Mouse (Mus musculus) Patski (cell line): ENCODE data around the gene Cpeb4. TPM values are rescaled to one million over a fixed set of nuclear protein-coding genes. Genes with fewer than 3 reads are reported as not detected.

Source experiments
- ATAC-seq: fragments of 100-300 bp; one replicate; pipeline ENCODE4 v1.8.0; 2021
- CTCF ChIA-PET: fragments of 350-600 bp; sonication (Branson Sonifier 250); formaldehyde crosslinking; loops from one replicate; lab custom pipeline; 2022; ENCODE audit warnings: inconsistent platforms; lab: Charles Lee
- POLR2A ChIA-PET: fragments of 350-600 bp; sonication (Branson Sonifier 250); formaldehyde crosslinking; loops from one replicate; lab custom pipeline; 2022; ENCODE audit warnings: antibody characterized with exemption, inconsistent platforms; lab: Charles Lee
- DNase-seq: peaks from one replicate; pipeline ENCODE4 v3.0.0-alpha.2; 2011; ENCODE audit warnings: low read depth, low spot score
- H3K27me3 ChIP-seq: fragments of 371-371 bp; one replicate; pipeline ENCODE4 v1.5.1; 2021
- CTCF ChIP-seq: fragments of 100-300 bp; IDR thresholded peaks from one replicate; pipeline ENCODE4 v1.5.1; 2021
- in situ Hi-C: fragments of 300-500 bp; cut with MboI; formaldehyde crosslinking; loops from 3 replicates; pipeline ENCODE4 v1.11.1; 2018; ENCODE audit warnings: low pct_unique_long_range_greater_than_20kb, mixed read lengths
- polyA plus RNA-seq: library from polyadenylated mRNA; unstranded; gene quantifications from one replicate; pipeline ENCODE4 v1.2.3, GENCODE M21; 2021

The Cpeb4 gene
- polyA plus RNA-seq, 1 experiment from 2014 or later = 35.0 TPM

- H3K27me3 ChIP-seq = peaks cover 12% of the 10 kb centered on the region
- in situ Hi-C loops = no loop called here
- CTCF ChIA-PET = no interaction called here
- ATAC-seq = no peak
- POLR2A ChIA-PET = no interaction called here
- no peak for TF ChIP-seq CTCF
- DNase-seq = no peak
Observed at GRCm38 (mm10) chr11:31984786-31985185, 112.8 kb downstream of the Cpeb4 start.

Other genes with a start within 250 kb of the Cpeb4 start
- 95.1 TPM for gene Bod1, start 200.3 kb upstream of the Cpeb4 start, polyA plus RNA-seq
- not detected for gene 4930524B15Rik, start 93.4 kb downstream of the Cpeb4 start, polyA plus RNA-seq
- not detected for gene Nsg2, start 128.3 kb downstream of the Cpeb4 start, polyA plus RNA-seq